8 mouse cellular contexts compared by ENCODE assay signal in genomic region chr6:8259004-8259666, GRCm38 (mm10). TPM values are rescaled to one million over a fixed set of nuclear protein-coding genes. Genes with fewer than 3 reads are reported as not detected.
DNase-seq lines count a peak whose midpoint lies in the region; ATAC-seq lines count a peak whose summit lies in the region.

Gene Rpa3, minus strand, starts transcription at chr6:8259173.
Gene Umad1, plus strand, starts transcription at chr6:8259288.
Gene Gm45062, plus strand, starts transcription at chr6:8259450.

- H3K9me3 ChIP-seq in hindbrain, embryonic 16.5 days (ENCODE audit: control insufficient read depth, low read length) = no peaks in the 10 kb centered on the region

- ATAC-seq in hindbrain, embryonic 16.5 days = peak; percentile 100

- peaks cover 59% of the 10 kb centered on the region for H3K79me2 ChIP-seq in macrophage (ENCODE audit: inconsistent target)

- no peaks in the 10 kb centered on the region for H3K27me3 ChIP-seq in hindbrain, embryonic 16.5 days (replicated peaks; ENCODE audit: control insufficient read depth, insufficient read depth, low read length)

- under 1% methylated on average over 60 of the region's 64 CpGs for WGBS in hindbrain, embryonic 16.5 days
- 0% methylated on average over 64 of the region's 64 CpGs for WGBS in macrophage (ENCODE audit: missing documents)

- peak; percentile 92 for DNase-seq in WW6 (ENCODE audit: low read depth, low spot score)
- peak; percentile 95 to 97 for DNase-seq in cerebellum, postnatal 4 days (ENCODE audit: low spot score in 2 of 2)
- peak; percentile 98 for DNase-seq in gastrocnemius, adult 18-20 months (ENCODE audit: low spot score)
- peak; percentile 97 to 98 for DNase-seq in left cerebral cortex, adult 18-20 months (ENCODE audit: low spot score in 2 of 2)
- DNase-seq in right cerebral cortex, adult 18-20 months = peak; percentile 99
- DNase-seq in urinary bladder, postnatal 10 days (ENCODE audit: low spot score) = peak; percentile 84

- peak within 1 kb of the TSS; percentile 75 for H3K4me3 ChIP-seq in hindbrain, embryonic 16.5 days (ENCODE audit: low read length)
- H3K4me3 ChIP-seq in macrophage (ENCODE audit: inconsistent target) = peak within 1 kb of the TSS; percentile 97

- peaks cover 8% of the 10 kb centered on the region for H3K4me1 ChIP-seq in hindbrain, embryonic 16.5 days (ENCODE audit: control insufficient read depth, insufficient read depth, low read depth, low read length)

- H3K36me3 ChIP-seq in hindbrain, embryonic 16.5 days (ENCODE audit: control insufficient read depth, insufficient read depth, low read length) = no peaks in the 10 kb centered on the region; the same call in 1 of the 2 replicates
- no peaks in the 10 kb centered on the region for H3K36me3 ChIP-seq in macrophage (ENCODE audit: inconsistent target)

- H3K27ac ChIP-seq in hindbrain, embryonic 16.5 days (ENCODE audit: low read depth, low read length) = peak within 1 kb of the TSS; percentile 91
- H3K27ac ChIP-seq in macrophage = peak within 1 kb of the TSS; percentile 46

- peak within 1 kb of the TSS; percentile 85 for H3K9ac ChIP-seq in hindbrain, embryonic 16.5 days (ENCODE audit: low read depth, low read length)

- peak within 1 kb of the TSS; percentile 88 for H3K4me2 ChIP-seq in hindbrain, embryonic 16.5 days (ENCODE audit: low read length)

RNA-seq across cellular contexts. Expression of gene Rpa3, which starts in this region (rescaled TPM):
- 1 to 10 TPM; 8.2 to 9.0 TPM for total RNA-seq in gastrocnemius, adult 18-20 months (2021)
- 47.5 and 50.4 TPM in 2 replicates for polyA plus RNA-seq in hindbrain, embryonic 16.5 days (2015; fragmentation: Nextera tagmentation; extraction: Ambion mirVana)
- 10 to 100 TPM; 16.1 to 16.2 TPM for total RNA-seq in left cerebral cortex, adult 18-20 months (2021)
- 10 to 100 TPM in 3 of 26 experiments, 1 to 10 TPM in 12, not detected in 11; 2.1 to 12.7 (median 7.1) TPM for total RNA-seq in macrophage (2018; cell fraction: chromatin; rRNA removed)
- 10 to 100 TPM in 21 of 26 experiments, 1 to 10 TPM in 5; 5.1 to 15.0 (median 11.7) TPM for total RNA-seq in macrophage (2018; cell fraction: cytosol; rRNA removed)
- 10 to 100 TPM in 6 of 26 experiments, 1 to 10 TPM in 20; 1.1 to 17.7 (median 4.8) TPM for total RNA-seq in macrophage (2018; cell fraction: nucleus; rRNA removed)
- 7.6 to 23.2 TPM (median 12.6 TPM) in 3 replicates for polyA plus RNA-seq in macrophage (2018)

RNA-seq across cellular contexts. Expression of gene Umad1, which starts in this region (rescaled TPM):
- 10 to 100 TPM; 12.1 to 16.1 TPM for total RNA-seq in gastrocnemius, adult 18-20 months (2021)
- 61.0 and 62.6 TPM in 2 replicates for polyA plus RNA-seq in hindbrain, embryonic 16.5 days (2015; fragmentation: Nextera tagmentation; extraction: Ambion mirVana)
- 10 to 100 TPM; 44.8 to 45.6 TPM for total RNA-seq in left cerebral cortex, adult 18-20 months (2021)
- 10 to 100 TPM in 22 of 26 experiments, 1 to 10 TPM in 4; 4.2 to 31.7 (median 18.8) TPM for total RNA-seq in macrophage (2018; cell fraction: chromatin; rRNA removed)
- 10 to 100 TPM; 10.4 to 16.9 (median 15.5) TPM for total RNA-seq in macrophage (2018; cell fraction: cytosol; rRNA removed)
- 10 to 100 TPM; 10.4 to 30.7 (median 19.4) TPM for total RNA-seq in macrophage (2018; cell fraction: nucleus; rRNA removed)
- polyA plus RNA-seq in macrophage (2018) = 11.1 to 16.2 TPM (median 15.1 TPM) in 3 replicates

RNA-seq across cellular contexts. Expression of gene Gm45062, which starts in this region (rescaled TPM):
- total RNA-seq in gastrocnemius, adult 18-20 months (2021) = under 1 TPM in 1 of 2 experiments, not detected in 1; 0.38 TPM
- polyA plus RNA-seq in hindbrain, embryonic 16.5 days (2015; fragmentation: Nextera tagmentation; extraction: Ambion mirVana) = 10.9 and 11.1 TPM in 2 replicates
- 1 to 10 TPM; 4.8 to 8.7 TPM for total RNA-seq in left cerebral cortex, adult 18-20 months (2021)
- total RNA-seq in macrophage (2018; cell fraction: chromatin; rRNA removed) = 1 to 10 TPM in 12 of 26 experiments, under 1 TPM in 7, not detected in 7; 0.46 to 3.5 (median 1.2) TPM
- 1 to 10 TPM in 22 of 26 experiments, under 1 TPM in 4; 0.62 to 4.4 (median 1.8) TPM for total RNA-seq in macrophage (2018; cell fraction: cytosol; rRNA removed)
- 1 to 10 TPM in 9 of 26 experiments, under 1 TPM in 5, not detected in 12; 0.17 to 3.3 (median 1.7) TPM for total RNA-seq in macrophage (2018; cell fraction: nucleus; rRNA removed)
- 1.4 to 3.9 TPM (median 2.7 TPM) in 3 replicates for polyA plus RNA-seq in macrophage (2018)

Comparison
In these comparisons a context has a peak if more than half of its experiments do, and no peak if none do; other contexts are left out.
1. Peak in every context shown above with its lines: DNase-seq, ATAC-seq, H3K4me3 ChIP-seq and H3K27ac ChIP-seq.
2. RNA of gene Gm45062 (total RNA-seq): 4.8 to 8.7 TPM in left cerebral cortex, adult 18-20 months; 0.38 TPM in gastrocnemius, adult 18-20 months; every median in the first group is over 4 times any median in the second.